Mouse (Mus musculus): ENCODE measurements at regions not wholly inside any gene's neighbourhood (a gene's known extent, or its start where the extent isn't known, plus 50 kb on each side); places are given as distances from the start of the nearest gene placed in this dataset.

- no peak for DNase-seq
These were observed 125.3 kb upstream of the Cnr1 start for GRCm38 (mm10) chr4:33799110-33799509.

- DNase-seq = no peak
These were observed 124.6 kb upstream of the Cnr1 start for GRCm38 (mm10) chr4:33799831-33800230.

- DNase-seq = no peak
These were observed 112.1 kb upstream of the Cnr1 start for GRCm38 (mm10) chr4:33812338-33812737.

DNA sequence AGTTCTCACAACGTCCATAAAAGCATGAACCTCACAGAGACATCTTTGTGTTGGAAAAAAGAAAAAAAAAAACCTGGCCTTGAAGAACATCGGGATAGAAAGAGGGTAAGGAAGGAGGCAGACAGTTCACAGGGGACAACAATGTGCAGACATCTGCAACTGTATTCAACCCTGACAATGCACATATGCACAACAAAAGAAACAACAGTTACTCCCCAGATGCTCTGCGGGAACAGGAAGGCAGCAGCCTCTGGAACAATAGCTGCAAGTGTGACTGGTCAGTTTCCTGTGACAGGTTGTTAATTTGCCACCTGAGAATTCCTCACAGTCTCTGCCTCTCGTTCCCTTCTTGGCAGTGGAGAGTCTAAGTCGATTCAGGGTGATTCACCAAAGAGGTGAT is 100.5 kb upstream of the Cnr1 start:
- DNase-seq = no peak

- DNase-seq = no peak
These were observed 91.3 kb upstream of the Cnr1 start for GRCm38 (mm10) chr4:33833134-33833533.

DNA sequence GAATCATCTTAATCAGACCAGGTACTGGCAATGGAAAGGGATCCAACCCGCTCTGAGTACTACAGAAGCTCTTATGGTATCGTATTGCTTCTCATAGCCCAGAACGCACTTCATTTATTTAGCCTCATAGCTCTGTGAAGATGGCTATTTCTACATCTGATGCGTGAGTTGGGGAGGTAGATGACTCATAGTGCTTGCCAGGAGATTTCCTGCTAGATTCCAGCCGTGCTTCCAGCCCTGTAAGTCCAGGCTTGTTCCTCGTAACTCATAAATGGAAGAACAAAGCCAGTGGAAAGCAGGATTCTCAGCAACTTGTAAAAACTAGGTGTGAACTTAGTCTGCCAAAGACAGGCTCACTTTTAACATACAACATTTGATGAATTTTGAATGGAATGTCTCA is 86.0 kb upstream of the Cnr1 start:
- DNase-seq = no peak

- no peak for DNase-seq
These were observed 84.3 kb upstream of the Cnr1 start for GRCm38 (mm10) chr4:33840119-33840518.

DNA sequence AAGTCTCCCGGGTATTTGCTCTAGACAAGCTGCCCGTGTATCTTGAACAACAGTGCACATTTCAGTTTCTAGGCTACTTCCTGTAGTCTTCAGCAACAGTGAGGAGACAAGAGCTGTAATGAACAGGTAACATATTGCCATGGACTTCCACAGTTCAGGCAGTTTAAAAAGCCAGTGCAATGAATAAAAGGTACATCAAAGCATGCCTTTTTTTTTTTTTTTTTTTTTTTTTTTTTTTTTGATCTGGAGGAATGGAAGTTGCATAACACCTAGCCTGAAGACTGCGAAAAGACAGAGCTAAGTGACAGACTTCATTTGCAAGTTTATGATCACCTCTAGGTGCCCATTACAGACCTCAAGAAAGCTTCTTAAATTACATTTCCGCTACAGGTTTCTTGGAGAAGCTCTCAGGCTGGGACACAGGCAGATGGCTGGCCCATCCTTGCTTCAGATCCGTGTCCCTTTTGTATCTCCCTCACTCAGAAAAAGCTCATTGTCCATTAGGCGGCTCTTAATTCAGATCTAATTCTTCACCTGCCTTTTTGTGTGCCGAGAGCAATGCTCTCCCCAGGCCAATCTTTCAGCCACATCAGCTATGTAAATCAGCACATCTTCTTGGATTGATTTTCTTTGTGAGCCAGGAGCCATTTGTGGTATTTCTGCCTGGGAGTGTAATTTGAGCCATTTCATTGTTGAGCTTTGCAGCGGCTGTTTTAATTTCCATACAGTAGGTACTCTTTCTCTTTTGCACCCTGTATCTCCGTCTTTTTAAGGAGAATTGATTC is 78.6 kb upstream of the Cnr1 start:
- DNase-seq = no peak

GRCm38 (mm10) chr4:33850249-33850648 is 74.1 kb upstream of the Cnr1 start:
- no peak for DNase-seq

- no peak for DNase-seq
These were observed 72.1 kb upstream of the Cnr1 start for GRCm38 (mm10) chr4:33852294-33852693.

GRCm38 (mm10) chr4:33855112-33855511 is 69.3 kb upstream of the Cnr1 start:
- no peak for DNase-seq

DNA sequence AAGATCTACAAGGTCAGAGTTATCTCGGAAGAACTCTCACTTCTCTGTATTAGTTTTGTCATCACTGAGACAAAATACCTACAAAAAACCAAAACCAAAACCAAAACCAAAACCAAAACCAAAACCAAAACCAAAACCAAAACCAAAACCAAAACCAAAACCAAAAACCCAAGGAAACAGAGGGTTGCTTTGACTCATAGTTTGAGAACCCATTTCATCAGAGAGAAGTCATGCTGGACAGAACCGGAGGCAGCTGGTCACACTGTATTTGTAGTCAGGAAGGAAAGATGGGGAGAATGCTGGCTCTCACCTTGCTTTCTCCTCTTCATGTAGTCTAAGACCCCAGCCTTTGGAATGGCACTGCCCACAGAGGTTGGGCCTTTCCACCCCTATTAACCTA is 57.3 kb upstream of the Cnr1 start:
- no peak for DNase-seq

GRCm38 (mm10) chr4:33869317-33869716 is 55.1 kb upstream of the Cnr1 start:
- DNase-seq = no peak

Data from lung, postnatal 14 days (tissue).